Mouse (Mus musculus) adrenal gland, adult 10 weeks (tissue): ENCODE data around the gene Cd24a. TPM values are rescaled to one million over a fixed set of nuclear protein-coding genes. Genes with fewer than 3 reads are reported as not detected.

Experiments used
- polyA plus RNA-seq: library from polyadenylated mRNA; stranded (reverse); fragments of 350-450 nt; fragmentation: Illumina TruSeq; extraction: RNeasy Lipid Tissue Mini Kit (QIAGEN cat#74804); gene quantifications from one replicate; pipeline ENCODE4 v1.2.3, GENCODE M21; 2014; ENCODE audit warnings: low read depth, low replicate concordance

Gene Cd24a
- polyA plus RNA-seq: 124 TPM

DNA sequence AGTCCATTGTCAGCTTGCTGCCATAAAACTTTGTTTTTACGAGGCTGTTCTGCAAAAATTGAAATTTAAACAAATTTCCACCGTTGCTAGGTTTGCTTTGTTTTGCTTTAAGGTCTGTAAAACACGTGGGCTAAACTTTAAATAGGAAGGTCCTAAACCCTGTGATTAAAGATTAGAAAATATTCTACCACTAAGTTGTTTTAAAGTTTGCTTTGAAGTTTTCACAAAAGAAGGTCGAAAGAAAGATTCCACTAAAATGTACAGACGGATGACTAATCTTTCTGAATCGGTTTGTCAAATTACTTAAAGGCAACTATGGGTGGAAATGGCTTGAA lies at the start of gene Cd24a:
Gene Cd24a, plus strand, starts transcription at position 288 of the 335 bp plus-strand sequence.

DNA sequence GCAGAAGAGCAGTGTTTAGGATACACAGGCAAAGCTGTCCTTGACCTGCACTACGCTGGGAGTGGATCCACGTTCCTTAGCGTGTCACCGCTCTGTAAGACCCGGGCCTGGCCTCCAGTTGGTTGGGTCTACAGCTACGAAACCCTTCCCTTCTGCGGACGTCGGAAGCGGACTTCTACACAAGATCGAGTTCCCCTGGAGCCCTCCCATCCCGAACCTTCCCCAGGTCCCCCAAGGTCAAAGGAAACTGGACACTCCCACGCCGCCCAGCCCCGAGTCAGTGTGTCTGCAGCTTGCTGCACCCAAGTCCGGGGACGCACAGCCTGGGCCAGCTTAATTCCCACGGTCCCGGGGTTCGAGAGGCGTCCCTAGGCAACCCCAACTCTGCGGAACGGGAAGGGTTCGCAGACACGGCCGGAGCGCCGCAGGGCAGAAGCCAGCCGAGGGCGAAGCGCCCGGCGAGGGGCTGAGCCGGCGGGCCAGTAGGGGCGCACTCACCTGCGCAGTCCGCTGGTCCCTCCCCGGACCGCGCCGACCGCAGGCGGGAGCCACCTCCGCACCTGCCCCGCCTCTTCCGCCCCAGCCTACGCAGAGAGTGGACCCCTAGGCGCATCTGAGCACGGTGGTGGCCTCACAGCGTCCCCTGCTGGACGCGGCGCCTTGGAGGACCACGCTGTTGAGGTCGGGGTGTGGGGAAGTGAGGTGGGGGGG lies 37.5 kb upstream of the Cd24a start, which contains the start of gene 1700021F05Rik:
Gene 1700021F05Rik, minus strand, starts transcription at position 553 of the 711 bp plus-strand sequence.

Other genes starting within 250 kb of the Cd24a start
- gene Bend3, start 99.5 kb upstream of the Cd24a start, polyA plus RNA-seq: 3.4 TPM
- 4.9 TPM for gene Gm9803, start 54.2 kb upstream of the Cd24a start, polyA plus RNA-seq
- gene 1700021F05Rik, start 37.3 kb upstream of the Cd24a start, polyA plus RNA-seq: 117 TPM